Mouse (Mus musculus) heart, adult 2 months (tissue): ENCODE results near the gene Adam19.
A peak's percentile ranks its signal among the peaks of the same experiment; 100 is the strongest.

ENCODE experiments used
- CTCF ChIP-seq: fragments of 200-600 bp; IDR thresholded peaks from 2 replicates; pipeline ENCODE4 v1.8.1; 2022; ENCODE audit warnings: antibody characterized with exemption, mild to moderate bottlenecking, moderate library complexity
- EP300 ChIP-seq: fragments of 200-500 bp; IDR thresholded peaks from 2 replicates; pipeline ENCODE4 v1.6.1; 2011; ENCODE audit warnings: low read depth, low read length, control low read depth; ENCODE audit not compliant: insufficient read depth
- POLR2A ChIP-seq: fragments of 200-500 bp; IDR thresholded peaks from 2 replicates; pipeline ENCODE4 v1.6.1; 2011; ENCODE audit warnings: mild to moderate bottlenecking, low read depth, low read length, control low read depth; ENCODE audit not compliant: insufficient read depth

- TF ChIP-seq POLR2A = no peak
- TF ChIP-seq EP300 = peak; percentile 78
- TF ChIP-seq CTCF = no peak
Measured at GRCm38 (mm10) chr11:46065201-46066011, 9.6 kb downstream of the Adam19 start.
